Mouse (Mus musculus) E14TG2a.4 (cell line): Measurements from ENCODE around the gene Gm17662.

ENCODE experiments used
- CTCF ChIP-seq: conservative IDR thresholded peaks from 2 replicates; pipeline ENCODE4 v1.5.1; 2014; ENCODE audit warnings: low read length
- NANOG ChIP-seq: IDR thresholded peaks from 2 replicates; pipeline ENCODE4 v1.6.1; 2014; ENCODE audit warnings: borderline replicate concordance, low read length, mixed read lengths

- no peak for TF ChIP-seq CTCF
- no peak for TF ChIP-seq NANOG
These were observed 30.4 kb downstream of the Gm17662 start for GRCm38 (mm10) chr4:104887486-104887885.
